Mouse (Mus musculus) CH12.LX (cell line): Measurements from ENCODE around the gene Fbrsl1. TPM values are rescaled to one million over a fixed set of nuclear protein-coding genes. Genes with fewer than 3 reads are reported as not detected.

ENCODE experiments used
- DNase-seq: peaks from one replicate; pipeline ENCODE4 v3.0.0-alpha.2; 2013; ENCODE audit errors: extremely low read depth
- H3K27ac ChIP-seq: 2 replicates; pipeline ENCODE4 v1.5.1; 2012; ENCODE audit warnings: low read depth, mild to moderate bottlenecking, control low read depth, moderate library complexity; ENCODE audit not compliant: insufficient read depth
- H3K27me3 ChIP-seq: replicated peaks from 2 replicates; pipeline ENCODE3; 2012; ENCODE audit warnings: inconsistent platforms
- H3K36me3 ChIP-seq, 2 experiments: replicated peaks in 1 of 2; 2 replicates each; pipeline versions ENCODE3 to v1.6.1; 2012; ENCODE audit warnings: inconsistent platforms in 1 of 2, low read length in 1 of 2, mild to moderate bottlenecking in 1 of 2, mixed read lengths in 1 of 2, moderate library complexity in 1 of 2; ENCODE audit not compliant: control insufficient read depth in 1 of 2, insufficient read depth in 1 of 2
- H3K4me1 ChIP-seq, 2 experiments: 2 replicates each; pipeline ENCODE4 v1.6.1; 2012; ENCODE audit warnings: inconsistent platforms in 1 of 2, moderate library complexity in 1 of 2; ENCODE audit not compliant: insufficient read depth in 2 of 2, control insufficient read depth in 1 of 2
- H3K4me2 ChIP-seq: 2 replicates; pipeline ENCODE4 v1.6.1; 2012; ENCODE audit warnings: low read depth, mild to moderate bottlenecking, control low read depth; ENCODE audit not compliant: poor library complexity, insufficient read depth, severe bottlenecking
- H3K4me3 ChIP-seq, 3 experiments: fragments of 150-350 bp in 1 of 3; sonication (generic) in 1 of 3; replicated peaks in 1 of 3; 2 replicates each; pipeline versions ENCODE3 to v1.5.1; 2011 to 2012; ENCODE audit warnings: low read depth in 2 of 3, low read length in 2 of 3, mild to moderate bottlenecking in 2 of 3, moderate library complexity in 2 of 3, control low read depth in 1 of 3, improper control_type of control experiment in 1 of 3, inconsistent platforms in 1 of 3, mixed read lengths in 1 of 3; ENCODE audit not compliant: poor library complexity in 1 of 3
- H3K79me2 ChIP-seq: replicated peaks from 2 replicates; pipeline ENCODE4 v1.6.1; 2012; ENCODE audit warnings: mild to moderate bottlenecking, moderate library complexity; ENCODE audit not compliant: control insufficient read depth, poor library complexity, insufficient read depth, severe bottlenecking; ENCODE audit errors: extremely low read depth
- H3K9ac ChIP-seq: 2 replicates; pipeline ENCODE4 v1.6.1; 2012; ENCODE audit warnings: low read depth, mild to moderate bottlenecking, control low read depth, moderate library complexity; ENCODE audit not compliant: insufficient read depth
- H3K9me3 ChIP-seq: replicated peaks from 2 replicates; pipeline ENCODE3; 2012; ENCODE audit warnings: low read length, inconsistent platforms, mixed read lengths
- BHLHE40 ChIP-seq: IDR thresholded peaks from 2 replicates; pipeline ENCODE4 v1.6.1; 2011; ENCODE audit warnings: mild to moderate bottlenecking, low read depth, low read length, improper control_type of control experiment
- ELF1 ChIP-seq: IDR thresholded peaks from 2 replicates; pipeline ENCODE4 v1.6.1; 2014; ENCODE audit warnings: low read depth, mild to moderate bottlenecking, inconsistent platforms, low read length, improper control_type of control experiment
- EP300 ChIP-seq: IDR thresholded peaks from 2 replicates; pipeline ENCODE4 v1.6.1; 2011; ENCODE audit warnings: low read length, improper control_type of control experiment
- ETS1 ChIP-seq: conservative IDR thresholded peaks from 2 replicates; pipeline ENCODE4 v1.6.1; 2012; ENCODE audit warnings: low read depth, mild to moderate bottlenecking, inconsistent platforms, low read length, improper control_type of control experiment, moderate library complexity
- GABPA ChIP-seq: IDR thresholded peaks from 2 replicates; pipeline ENCODE4 v1.6.1; 2012; ENCODE audit warnings: low read depth, low read length, improper control_type of control experiment, inconsistent platforms; ENCODE audit not compliant: insufficient replicate concordance
- HCFC1 ChIP-seq: IDR thresholded peaks from 2 replicates; pipeline ENCODE4 v1.6.1; 2012; ENCODE audit warnings: low read depth, mild to moderate bottlenecking, inconsistent platforms, low read length, improper control_type of control experiment
- IRF4 ChIP-seq: IDR thresholded peaks from 2 replicates; pipeline ENCODE4 v1.6.1; 2014; ENCODE audit warnings: low read depth, mild to moderate bottlenecking, inconsistent platforms, low read length, improper control_type of control experiment
- JUN ChIP-seq: IDR thresholded peaks from 2 replicates; pipeline ENCODE4 v1.6.1; 2011; ENCODE audit warnings: low read depth, mild to moderate bottlenecking, low read length, improper control_type of control experiment, moderate library complexity; ENCODE audit not compliant: insufficient read depth
- KAT2A ChIP-seq: IDR thresholded peaks from 2 replicates; pipeline ENCODE4 v1.6.1; 2012; ENCODE audit warnings: low read length, improper control_type of control experiment, inconsistent platforms; ENCODE audit not compliant: insufficient replicate concordance
- MAFK ChIP-seq: IDR thresholded peaks from 2 replicates; pipeline ENCODE4 v1.6.1; 2011; ENCODE audit warnings: low read length, improper control_type of control experiment; ENCODE audit not compliant: insufficient replicate concordance
- MXI1 ChIP-seq: IDR thresholded peaks from 2 replicates; pipeline ENCODE4 v1.6.1; 2011; ENCODE audit warnings: mild to moderate bottlenecking, low read depth, low read length, improper control_type of control experiment
- MYC ChIP-seq: IDR thresholded peaks from 2 replicates; pipeline ENCODE4 v1.6.1; 2011; ENCODE audit warnings: low read depth, mild to moderate bottlenecking, improper control_type of control experiment, low read length
- POLR2A ChIP-seq: IDR thresholded peaks from 2 replicates; pipeline ENCODE4 v1.6.1; 2011; ENCODE audit warnings: low read depth, mild to moderate bottlenecking, improper control_type of control experiment, low read length
- RCOR1 ChIP-seq: conservative IDR thresholded peaks from 2 replicates; pipeline ENCODE4 v1.6.1; 2012; ENCODE audit warnings: low read depth, mild to moderate bottlenecking, inconsistent platforms, low read length, improper control_type of control experiment
- SIN3A ChIP-seq: IDR thresholded peaks from 2 replicates; pipeline ENCODE4 v1.6.1; 2012; ENCODE audit warnings: low read length, improper control_type of control experiment, inconsistent platforms
- TBP ChIP-seq: conservative IDR thresholded peaks from 2 replicates; pipeline ENCODE4 v1.6.1; 2011; ENCODE audit warnings: low read depth, low read length, improper control_type of control experiment
- UBTF ChIP-seq: IDR thresholded peaks from 2 replicates; pipeline ENCODE4 v1.6.1; 2012; ENCODE audit warnings: low read depth, mild to moderate bottlenecking, inconsistent platforms, low read length, improper control_type of control experiment, moderate library complexity
- USF1 ChIP-seq: IDR thresholded peaks from 2 replicates; pipeline ENCODE4 v1.6.1; 2014; ENCODE audit warnings: low read depth, mild to moderate bottlenecking, inconsistent platforms, low read length, improper control_type of control experiment
- ZKSCAN1 ChIP-seq: IDR thresholded peaks from 2 replicates; pipeline ENCODE4 v1.6.1; 2012; ENCODE audit warnings: low read depth, inconsistent platforms, low read length, improper control_type of control experiment, borderline replicate concordance
- ZNF384 ChIP-seq: IDR thresholded peaks from 2 replicates; pipeline ENCODE4 v1.6.1; 2012; ENCODE audit warnings: low read depth, low read length, improper control_type of control experiment, inconsistent platforms
- dilution Hi-C: fragments of 300-500 bp; cut with MboI; formaldehyde crosslinking; loops from 2 replicates; pipeline ENCODE4 v1.14.3; 2020; ENCODE audit warnings: low sequenced_read_pairs; ENCODE audit not compliant: extremely low pct_unique_long_range_greater_than_20kb, extremely low pct_ligation_motif_present
- in situ Hi-C: fragments of 300-500 bp; cut with MboI; formaldehyde crosslinking; loops from 3 replicates; pipeline ENCODE4 v1.14.3; 2019; ENCODE audit warnings: low sequenced_read_pairs, low pct_ligation_motif_present, low pct_unique_long_range_greater_than_20kb, mixed read lengths
- polyA plus RNA-seq: library from polyadenylated mRNA; unstranded; fragments of >175 nt; gene quantifications from 2 replicates; pipeline ENCODE4 v1.2.1, GENCODE M21; 2012; ENCODE audit warnings: low read depth; ENCODE audit not compliant: insufficient read length
- total RNA-seq, 2 experiments: library from RNA; depleted of rRNA; stranded (reverse); fragments of 300-350 nt in 1 of 2; fragments of >200 nt in 1 of 2; gene quantifications; 2 replicates each; pipeline ENCODE4 v1.2.3; 2012 to 2014

Gene Fbrsl1
- total and polyA plus RNA-seq, 3 experiments: 3.0 to 32.0 (median 9.8) TPM

GRCm38 (mm10) chr5:110345553-110345952, 102.8 kb downstream of the Fbrsl1 start:
- Histone ChIP-seq H3K27me3 (no peaks in the 10 kb centered on the region), H3K27ac (no peak overlapping the region)
- in situ Hi-C loops: no loop called here

DNA sequence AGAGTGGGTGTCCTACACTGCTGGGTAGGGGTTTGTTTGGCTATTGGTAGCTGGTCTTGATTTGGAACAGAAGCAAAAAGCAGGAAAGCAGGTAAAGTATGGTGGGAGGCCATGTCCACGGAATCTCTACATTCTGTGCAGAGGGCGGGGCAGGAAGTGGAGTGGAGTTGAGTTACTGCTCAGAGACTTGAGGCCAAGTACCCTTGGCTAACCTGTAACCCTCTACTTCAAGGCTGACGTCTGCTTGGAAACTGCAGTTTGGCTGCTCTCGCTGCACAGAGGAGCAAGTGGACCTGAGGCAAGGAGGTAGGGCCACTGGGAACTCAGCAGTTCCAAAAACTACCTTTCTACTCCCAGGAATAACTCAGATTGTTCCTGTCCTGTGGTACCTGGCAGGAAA, 103.8 kb downstream of the Fbrsl1 start, which contains the start of gene Lrcol1:
Lrcol1 (plus strand) TSS at position 207 of the 400 bp plus-strand sequence.
- Histone ChIP-seq H3K4me3 (no peak within 1 kb of the TSS), H3K9me3 (no peaks in the 10 kb centered on the region), H3K4me1 (peaks cover 0 to 8% of the 10 kb centered on the region in 2 experiments; a peak in 1 of 4 replicates), H3K27ac (no peak within 1 kb of the TSS), H3K36me3 (peaks cover 4 to 32% of the 10 kb centered on the region in 2 experiments), H3K4me2 (no peak within 1 kb of the TSS), H3K79me2 (no peaks in the 10 kb centered on the region), H3K27me3 (no peaks in the 10 kb centered on the region)
- dilution Hi-C loops: no loop called here
- in situ Hi-C loops: no loop called here
- no peak for DNase-seq
- TF ChIP-seq IRF4: no peak
- TF ChIP-seq ETS1: no peak
- no peak for TF ChIP-seq ELF1
- TF ChIP-seq EP300: no peak
- no peak for TF ChIP-seq KAT2A
- TF ChIP-seq MAFK: no peak
- no peak for TF ChIP-seq POLR2A
- TF ChIP-seq UBTF: no peak
- no peak for TF ChIP-seq BHLHE40
- TF ChIP-seq MYC: no peak
- TF ChIP-seq TBP: no peak
- no peak for TF ChIP-seq GABPA
- TF ChIP-seq SIN3A: no peak
- TF ChIP-seq MXI1: no peak
- no peak for TF ChIP-seq ZKSCAN1
- no peak for TF ChIP-seq ZNF384
- TF ChIP-seq HCFC1: no peak
- TF ChIP-seq, all 38 proteins: peak for 0
- H3K9ac ChIP-seq: no peak within 1 kb of the TSS

More at GRCm38 (mm10) chr5:110345553-110345952, 102.8 kb downstream of the Fbrsl1 start:
- Histone ChIP-seq H3K79me2 (no peaks in the 10 kb centered on the region), H3K4me2 (no peak overlapping the region), H3K4me3 (no peak overlapping the region), H3K36me3 (peaks cover 0 to 22% of the 10 kb centered on the region in 2 experiments), H3K4me1 (peaks cover 0 to 8% of the 10 kb centered on the region in 2 experiments; a peak in 1 of 4 replicates), H3K9ac (no peak overlapping the region), H3K9me3 (no peaks in the 10 kb centered on the region)
- DNase-seq: no peak
- TF ChIP-seq RCOR1 (no peak), JUN (no peak), USF1 (no peak)
- dilution Hi-C loops: no loop called here
